8 mouse cellular contexts compared by ENCODE assay signal in genomic region chr9:66213386-66214032, GRCm38 (mm10). TPM values are rescaled to one million over a fixed set of nuclear protein-coding genes. Genes with fewer than 3 reads are reported as not detected.
A peak's percentile ranks its signal among the peaks of the same experiment; 100 is the strongest.
DNase-seq lines count a peak whose midpoint lies in the region; ATAC-seq and TF ChIP-seq lines count a peak whose summit lies in the region.

No protein-coding gene starts in this region.

- DNase-seq in midbrain, embryonic 14.5 days, result peak; percentile 10
- no peak for DNase-seq in midbrain, postnatal 0 days (ENCODE audit: low spot score)
- DNase-seq in heart, adult 11 months, result peak; percentile 98
- no peak for DNase-seq in left cerebral cortex, postnatal 4 days
- DNase-seq in layer of hippocampus, adult 8-10 months (ENCODE audit: low spot score in 2 of 2), result no peak

- no peak overlapping the region for H3K9ac ChIP-seq in midbrain, embryonic 14.5 days (replicated peaks; ENCODE audit: low read length)
- no peak overlapping the region for H3K9ac ChIP-seq in midbrain, postnatal 0 days (replicated peaks; ENCODE audit: low read length, poor library complexity, severe bottlenecking)
- no peak overlapping the region for H3K9ac ChIP-seq in kidney, embryonic 14.5 days (ENCODE audit: low read depth, low read length)
- no peak overlapping the region for H3K9ac ChIP-seq in lung, embryonic 16.5 days (ENCODE audit: low read length)
- no peak overlapping the region for H3K9ac ChIP-seq in hindbrain, embryonic 16.5 days (ENCODE audit: low read depth, low read length)

- no peaks in the 10 kb centered on the region for H3K36me3 ChIP-seq in midbrain, embryonic 14.5 days (ENCODE audit: control insufficient read depth, insufficient read depth, low read length)
- H3K36me3 ChIP-seq in midbrain, postnatal 0 days (ENCODE audit: insufficient read depth, low read length), result no peaks in the 10 kb centered on the region
- H3K36me3 ChIP-seq in kidney, embryonic 14.5 days (ENCODE audit: control insufficient read depth, insufficient read depth, low read length), result no peaks in the 10 kb centered on the region
- no peaks in the 10 kb centered on the region for H3K36me3 ChIP-seq in lung, embryonic 16.5 days (ENCODE audit: control insufficient read depth, insufficient read depth, low read length)
- no peaks in the 10 kb centered on the region for H3K36me3 ChIP-seq in hindbrain, embryonic 16.5 days (ENCODE audit: control insufficient read depth, insufficient read depth, low read length)

- 48% methylated on average over 5 of the region's 5 CpGs for WGBS in midbrain, embryonic 14.5 days
- WGBS in midbrain, postnatal 0 days, result 41% methylated on average over 5 of the region's 5 CpGs
- 25% methylated on average over 5 of the region's 5 CpGs for WGBS in kidney, embryonic 14.5 days
- WGBS in lung, embryonic 16.5 days, result 14% methylated on average over 5 of the region's 5 CpGs
- WGBS in hindbrain, embryonic 16.5 days, result 28% methylated on average over 5 of the region's 5 CpGs

- no peaks in the 10 kb centered on the region for H3K9me3 ChIP-seq in midbrain, embryonic 14.5 days (ENCODE audit: control insufficient read depth, low read length)
- H3K9me3 ChIP-seq in midbrain, postnatal 0 days (ENCODE audit: low read length), result no peaks in the 10 kb centered on the region
- H3K9me3 ChIP-seq in kidney, embryonic 14.5 days (ENCODE audit: control insufficient read depth, low read length), result no peaks in the 10 kb centered on the region
- no peaks in the 10 kb centered on the region for H3K9me3 ChIP-seq in lung, embryonic 16.5 days (ENCODE audit: control insufficient read depth, low read length)
- H3K9me3 ChIP-seq in hindbrain, embryonic 16.5 days (ENCODE audit: control insufficient read depth, low read length), result no peaks in the 10 kb centered on the region

- H3K4me3 ChIP-seq in midbrain, embryonic 14.5 days (replicated peaks; ENCODE audit: low read depth, low read length), result no peak overlapping the region
- no peak overlapping the region for H3K4me3 ChIP-seq in midbrain, postnatal 0 days (ENCODE audit: low read depth, low read length)
- no peak overlapping the region for H3K4me3 ChIP-seq in kidney, embryonic 14.5 days (ENCODE audit: low read length)
- no peak overlapping the region for H3K4me3 ChIP-seq in lung, embryonic 16.5 days (ENCODE audit: low read length)
- no peak overlapping the region for H3K4me3 ChIP-seq in hindbrain, embryonic 16.5 days (ENCODE audit: low read length)

- TF ChIP-seq CTCF in midbrain, postnatal 0 days (IDR thresholded peaks at IDR 0.05), result no peak

- ATAC-seq in midbrain, embryonic 14.5 days (ENCODE audit: low FRiP score, low TSS enrichment), result no peak
- ATAC-seq in midbrain, postnatal 0 days (ENCODE audit: low FRiP score), result no peak
- ATAC-seq in kidney, embryonic 14.5 days (ENCODE audit: low FRiP score, low TSS enrichment), result 0 out of 2 replicates have a peak, but pooled peaks have one; percentile 43
- ATAC-seq in lung, embryonic 16.5 days (ENCODE audit: low read depth), result peak; percentile 47
- ATAC-seq in hindbrain, embryonic 16.5 days, result no peak

- no peak overlapping the region for H3K4me2 ChIP-seq in midbrain, embryonic 14.5 days (ENCODE audit: low read length)
- H3K4me2 ChIP-seq in midbrain, postnatal 0 days (ENCODE audit: low read depth, low read length, poor library complexity, severe bottlenecking), result no peak overlapping the region
- H3K4me2 ChIP-seq in kidney, embryonic 14.5 days (replicated peaks; ENCODE audit: low read depth, low read length), result no peak overlapping the region
- no peak overlapping the region for H3K4me2 ChIP-seq in lung, embryonic 16.5 days (ENCODE audit: low read depth, low read length)
- no peak overlapping the region for H3K4me2 ChIP-seq in hindbrain, embryonic 16.5 days (ENCODE audit: low read length)

- intact Hi-C loops in left cerebral cortex, postnatal 4 days (cut with DNase I), result no loop called here

- no peaks in the 10 kb centered on the region for H3K27me3 ChIP-seq in midbrain, embryonic 14.5 days (ENCODE audit: control insufficient read depth, insufficient read depth, low read length)
- no peaks in the 10 kb centered on the region for H3K27me3 ChIP-seq in midbrain, postnatal 0 days (ENCODE audit: insufficient read depth, low read length)
- no peaks in the 10 kb centered on the region for H3K27me3 ChIP-seq in kidney, embryonic 14.5 days (ENCODE audit: control insufficient read depth, insufficient read depth, low read length)
- H3K27me3 ChIP-seq in lung, embryonic 16.5 days (ENCODE audit: control insufficient read depth, insufficient read depth, low read depth, low read length), result no peaks in the 10 kb centered on the region
- no peaks in the 10 kb centered on the region for H3K27me3 ChIP-seq in hindbrain, embryonic 16.5 days (replicated peaks; ENCODE audit: control insufficient read depth, insufficient read depth, low read length)

- H3K4me1 ChIP-seq in midbrain, embryonic 14.5 days (ENCODE audit: control insufficient read depth, insufficient read depth, low read length), result peaks cover 4% of the 10 kb centered on the region; the same call in 1 of the 2 replicates
- no peaks in the 10 kb centered on the region for H3K4me1 ChIP-seq in midbrain, postnatal 0 days (ENCODE audit: insufficient read depth, low read length)
- H3K4me1 ChIP-seq in kidney, embryonic 14.5 days (ENCODE audit: control insufficient read depth, insufficient read depth, low read length), result 0 out of 2 replicates have a peak, but pooled peaks cover 7% of the 10 kb centered on the region
- peaks cover 34% of the 10 kb centered on the region for H3K4me1 ChIP-seq in lung, embryonic 16.5 days (replicated peaks; ENCODE audit: control insufficient read depth, insufficient read depth, low read length)
- H3K4me1 ChIP-seq in hindbrain, embryonic 16.5 days (ENCODE audit: control insufficient read depth, insufficient read depth, low read depth, low read length), result no peaks in the 10 kb centered on the region; the same call in 1 of the 2 replicates

- H3K27ac ChIP-seq in midbrain, embryonic 14.5 days (replicated peaks; ENCODE audit: low read depth, low read length), result no peak overlapping the region
- no peak overlapping the region for H3K27ac ChIP-seq in midbrain, postnatal 0 days (ENCODE audit: low read depth, low read length)
- peak overlapping the region; percentile 37; the same call in 1 of the 2 replicates for H3K27ac ChIP-seq in kidney, embryonic 14.5 days (ENCODE audit: low read depth, low read length)
- H3K27ac ChIP-seq in lung, embryonic 16.5 days (ENCODE audit: low read length), result peak overlapping the region; percentile 67
- H3K27ac ChIP-seq in hindbrain, embryonic 16.5 days (ENCODE audit: low read depth, low read length), result no peak overlapping the region

RNA-seq across cellular contexts. Expression of gene Dapk2, which starts 55.5 kb away (rescaled TPM):
- 0.66 and 0.78 TPM in 2 replicates for polyA plus RNA-seq in midbrain, embryonic 14.5 days (2014; fragmentation: Nextera tagmentation; extraction: Ambion mirVana)
- 0.14 and 1.1 TPM in 2 replicates for total RNA-seq in midbrain, postnatal 0 days (2014; rRNA removed)
- polyA plus RNA-seq in midbrain, postnatal 0 days (2015; fragmentation: Nextera tagmentation; extraction: Ambion mirVana), result 0.43 and 0.58 TPM in 2 replicates
- 3.3 and 4.2 TPM in 2 replicates for polyA plus RNA-seq in kidney, embryonic 14.5 days (2014; fragmentation: Nextera tagmentation; extraction: Ambion mirVana)
- 22.8 and 27.3 TPM in 2 replicates for polyA plus RNA-seq in lung, embryonic 16.5 days (2015; fragmentation: Nextera tagmentation; extraction: Ambion mirVana)
- under 1 TPM; 0.84 to 0.97 TPM for total RNA-seq in left cerebral cortex, postnatal 4 days (2021)
- polyA plus RNA-seq in hindbrain, embryonic 16.5 days (2015; fragmentation: Nextera tagmentation; extraction: Ambion mirVana), result 0.79 and 0.94 TPM in 2 replicates
- total RNA-seq in layer of hippocampus, adult 8-10 months (2022), result 1 to 10 TPM in 1 of 4 experiments, under 1 TPM in 3; 0.43 to 1.5 (median 0.69) TPM

Comparison
In these comparisons a context has a peak if more than half of its experiments do, and no peak if none do; other contexts are left out.
1. DNase-seq: peak in midbrain, embryonic 14.5 days (single experiment) and heart, adult 11 months (single experiment); none in midbrain, postnatal 0 days (single experiment), left cerebral cortex, postnatal 4 days (single experiment) and layer of hippocampus, adult 8-10 months (0 of 2).
2. ATAC-seq: peak in kidney, embryonic 14.5 days (single experiment) and lung, embryonic 16.5 days (single experiment); none in midbrain, embryonic 14.5 days (single experiment), midbrain, postnatal 0 days (single experiment) and hindbrain, embryonic 16.5 days (single experiment).
3. H3K27ac ChIP-seq: peak in kidney, embryonic 14.5 days (single experiment) and lung, embryonic 16.5 days (single experiment); none in midbrain, embryonic 14.5 days (single experiment), midbrain, postnatal 0 days (single experiment) and hindbrain, embryonic 16.5 days (single experiment).